Mouse (Mus musculus): Measurements from ENCODE around the gene Ap3b2. TPM values are rescaled to one million over a fixed set of nuclear protein-coding genes. Genes with fewer than 3 reads are reported as not detected.
"Not testable (repeated sequence)": the region's sequence is repeated elsewhere in the genome, so short reads cannot be mapped to it uniquely, and the experiment has no call there.

Ap3b2 gene
- 1.4 and 2.1 TPM in 2 replicates for polyA plus RNA-seq (2012; rRNA removed)

- DNase-seq (ENCODE audit: low spot score), result peak; percentile 60
These were observed at the start of gene Ap3b2 for GRCm38 (mm10) chr7:81493331-81494021. TSS of gene Ap3b2 (minus strand) at chr7:81493925.

- no peak for DNase-seq (ENCODE audit: low spot score)
These were observed 49.2 kb upstream of the Ap3b2 start for GRCm38 (mm10) chr7:81542934-81543333.

- no peak for DNase-seq (ENCODE audit: low spot score)
These were observed 48.3 kb upstream of the Ap3b2 start for GRCm38 (mm10) chr7:81541924-81542524.

GRCm38 (mm10) chr7:81540999-81541398 lies 47.3 kb upstream of the Ap3b2 start:
- DNase-seq (ENCODE audit: low spot score), result no peak

- DNase-seq (ENCODE audit: low spot score), result no peak
These were observed 45.8 kb upstream of the Ap3b2 start for GRCm38 (mm10) chr7:81539565-81539964.

GRCm38 (mm10) chr7:81538070-81538675 lies 44.4 kb upstream of the Ap3b2 start:
- DNase-seq (ENCODE audit: low spot score), result no peak

GRCm38 (mm10) chr7:81536478-81536877 lies 42.8 kb upstream of the Ap3b2 start:
- DNase-seq (ENCODE audit: low spot score), result no peak

- no peak for DNase-seq (ENCODE audit: low spot score)
These were observed 37.7 kb upstream of the Ap3b2 start for GRCm38 (mm10) chr7:81531462-81531861.

GRCm38 (mm10) chr7:81528918-81529317 lies 35.2 kb upstream of the Ap3b2 start:
- no peak for DNase-seq (ENCODE audit: low spot score)

- no peak for DNase-seq (ENCODE audit: low spot score)
These were observed 29.9 kb upstream of the Ap3b2 start for GRCm38 (mm10) chr7:81523663-81524017.

GRCm38 (mm10) chr7:81523008-81523662 lies 29.4 kb upstream of the Ap3b2 start:
- peak; percentile 71 for DNase-seq (ENCODE audit: low spot score)

GRCm38 (mm10) chr7:81516154-81517030 lies 22.7 kb upstream of the Ap3b2 start:
- no peak for DNase-seq (ENCODE audit: low spot score)

- no peak for DNase-seq (ENCODE audit: low spot score)
These were observed 21.3 kb upstream of the Ap3b2 start for GRCm38 (mm10) chr7:81514906-81515590.

- DNase-seq (ENCODE audit: low spot score), result no peak
These were observed 7.3 kb upstream of the Ap3b2 start for GRCm38 (mm10) chr7:81501050-81501449.

- no peak for DNase-seq (ENCODE audit: low spot score)
These were observed 4.5 kb upstream of the Ap3b2 start, which contains the start of gene BC048679 for GRCm38 (mm10) chr7:81498181-81498580. TSS of gene BC048679 (minus strand) at chr7:81498281.

GRCm38 (mm10) chr7:81497171-81497570 lies 3.4 kb upstream of the Ap3b2 start:
- no peak for DNase-seq (ENCODE audit: low spot score)

- no peak for DNase-seq (ENCODE audit: low spot score)
These were observed 1.1 kb downstream of the Ap3b2 start for GRCm38 (mm10) chr7:81492628-81493027.

GRCm38 (mm10) chr7:81489649-81490048 lies 4.1 kb downstream of the Ap3b2 start:
- no peak for DNase-seq (ENCODE audit: low spot score)

- no peak for DNase-seq (ENCODE audit: low spot score)
These were observed 12.9 kb downstream of the Ap3b2 start for GRCm38 (mm10) chr7:81480800-81481199.

- no peak for DNase-seq (ENCODE audit: low spot score)
These were observed 14.1 kb downstream of the Ap3b2 start for GRCm38 (mm10) chr7:81479531-81480090.

GRCm38 (mm10) chr7:81478261-81478660 lies 15.5 kb downstream of the Ap3b2 start:
- not testable (repeated sequence) for DNase-seq (ENCODE audit: low spot score)
